Mouse (Mus musculus) heart, postnatal 14 days (tissue): ENCODE data around the gene Cmtm3. TPM values are rescaled to one million over a fixed set of nuclear protein-coding genes. Genes with fewer than 3 reads are reported as not detected.

Source experiments
- total RNA-seq, 2 experiments: library from RNA; stranded (reverse); gene quantifications; 2 replicates each; pipeline ENCODE4 v1.2.3; 2021

Cmtm3 gene
- total RNA-seq, 2 experiments from 2014 or later: 31.4 to 31.5 TPM

Other genes starting within 250 kb of the Cmtm3 start
- gene Cdh5, start 237.8 kb upstream of the Cmtm3 start, total RNA-seq: 100 to 1,000 TPM; 234 to 242 TPM
- gene Bean1, start 169.0 kb upstream of the Cmtm3 start, total RNA-seq: 1 to 10 TPM; 1.1 to 2.0 TPM
- gene Tk2, start 90.9 kb upstream of the Cmtm3 start, total RNA-seq: 1 to 10 TPM; 6.3 to 7.8 TPM
- gene Cklf, start 88.5 kb upstream of the Cmtm3 start, total RNA-seq: 1 to 10 TPM; 5.4 to 7.5 TPM
- not detected for gene Cmtm2a, start 46.2 kb upstream of the Cmtm3 start, total RNA-seq
- gene Gm45711, start 29.3 kb upstream of the Cmtm3 start, total RNA-seq: not detected
- gene Cmtm1, start 29.3 kb upstream of the Cmtm3 start, total RNA-seq: not detected
- gene Gm11020, start 17.8 kb upstream of the Cmtm3 start, total RNA-seq: not detected
- not detected for gene Cmtm2b, start 17.2 kb upstream of the Cmtm3 start, total RNA-seq
- gene Cmtm4, start 56.4 kb downstream of the Cmtm3 start, total RNA-seq: 10 to 100 TPM; 12.1 to 13.6 TPM
- 100 to 1,000 TPM; 101 to 110 TPM for gene Dync1li2, start 103.6 kb downstream of the Cmtm3 start, total RNA-seq
- gene Terb1, start 170.5 kb downstream of the Cmtm3 start, total RNA-seq: not detected
- gene Nae1, start 195.2 kb downstream of the Cmtm3 start, total RNA-seq: 10 to 100 TPM; 28.3 to 30.0 TPM
- gene Car7, start 195.3 kb downstream of the Cmtm3 start, total RNA-seq: 1 to 10 TPM; 4.8 to 4.9 TPM